Mouse (Mus musculus): ENCODE data around the gene Rbfox1. TPM values are rescaled to one million over a fixed set of nuclear protein-coding genes. Genes with fewer than 3 reads are reported as not detected.

Gene Rbfox1
- total RNA-seq, 2 experiments from 2014 or later: 54.9 to 55.6 TPM

DNA sequence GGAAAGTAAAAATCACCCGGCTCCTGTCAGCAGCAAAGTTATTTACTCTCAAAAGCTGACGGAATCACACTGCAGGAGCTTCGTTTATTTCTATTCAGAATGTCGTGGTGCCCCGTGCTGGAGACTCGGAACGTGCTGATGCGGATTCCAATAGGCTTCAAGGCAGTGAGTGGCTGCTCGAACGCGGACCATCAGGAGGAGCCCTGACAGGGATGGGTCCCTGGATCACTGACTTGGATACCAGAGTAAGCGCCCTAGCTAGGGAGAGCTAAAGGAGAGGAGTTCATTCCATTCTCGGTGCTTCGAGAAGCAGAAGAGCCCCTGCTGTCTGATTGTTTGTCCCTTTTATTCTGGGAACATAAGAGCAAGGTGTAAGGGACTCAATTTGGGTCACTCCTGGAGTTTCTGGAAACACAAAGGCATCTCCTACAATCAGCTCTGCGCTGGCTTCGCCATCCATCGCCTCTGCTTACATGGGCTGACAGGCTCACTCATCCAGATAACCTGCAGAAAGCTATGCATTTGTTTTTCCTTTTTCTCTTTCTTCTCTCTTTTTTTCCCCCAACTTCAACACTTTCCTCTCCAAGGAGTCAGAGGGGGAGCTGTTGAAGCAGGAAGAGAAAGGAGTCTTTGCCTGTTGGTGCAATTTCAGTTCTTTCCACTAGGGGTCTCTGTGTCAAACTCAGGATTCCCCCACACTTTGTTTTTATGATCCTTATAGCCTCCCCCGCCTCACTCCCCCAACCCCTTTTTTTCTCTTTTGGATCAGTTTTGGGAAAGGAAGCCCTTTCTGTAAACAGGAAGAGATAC, 1164.2 kb downstream of the Rbfox1 start:
- intact Hi-C loops (cut with DNase I): loop anchor here (2.0 to 5.0 kb wide), 2 partner anchors 93 to 227 kb away; no protein-coding TSS in a partner anchor
- DNase-seq: peak; percentile 38 to 43

DNA sequence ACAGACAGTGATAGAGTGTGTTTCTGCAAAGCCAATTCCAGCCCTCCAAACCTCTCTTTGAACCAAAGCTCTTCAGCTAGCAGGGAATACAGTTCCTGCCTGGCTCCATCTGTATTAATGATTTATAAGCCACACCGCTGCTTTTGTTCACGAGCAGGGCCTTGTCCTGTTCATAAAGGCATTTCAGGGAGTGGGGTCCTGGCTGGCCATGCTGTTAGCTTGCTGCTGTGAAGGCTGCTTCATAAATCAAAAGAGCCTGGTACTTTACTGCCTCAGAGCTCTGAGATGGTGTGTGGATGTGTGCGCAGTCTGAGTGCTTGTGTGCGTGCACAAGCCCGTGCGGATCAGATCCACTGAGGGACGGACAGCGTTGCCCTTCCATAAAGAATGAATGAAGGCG, 1165.8 kb downstream of the Rbfox1 start:
- intact Hi-C loops (cut with DNase I): loop anchor here (5.0 kb wide), 1 partner anchor 46 kb away; no protein-coding TSS in a partner anchor
- DNase-seq: no peak

DNA sequence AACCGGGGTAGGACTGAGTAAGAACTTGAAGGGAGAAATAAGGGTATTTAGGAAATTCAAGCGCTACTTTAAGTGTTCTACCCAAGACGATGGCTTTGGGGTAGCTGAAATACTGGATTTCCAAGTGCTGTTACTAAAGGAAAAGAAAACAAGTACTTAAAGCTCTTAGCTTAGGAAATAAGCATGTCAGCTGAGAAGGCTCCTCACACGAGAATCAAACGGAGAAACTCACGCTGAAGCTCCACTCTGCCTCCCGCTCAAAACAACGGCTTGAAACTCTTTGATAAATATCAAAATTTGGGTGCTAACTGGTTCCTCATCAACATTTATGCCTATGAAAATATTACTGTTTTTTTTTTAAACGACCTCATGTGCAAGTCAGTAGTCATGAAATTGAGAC, 1166.8 kb downstream of the Rbfox1 start:
- intact Hi-C loops (cut with DNase I): loop anchor here (5.0 kb wide), 1 partner anchor 45 kb away; no protein-coding TSS in a partner anchor
- no peak for DNase-seq

DNA sequence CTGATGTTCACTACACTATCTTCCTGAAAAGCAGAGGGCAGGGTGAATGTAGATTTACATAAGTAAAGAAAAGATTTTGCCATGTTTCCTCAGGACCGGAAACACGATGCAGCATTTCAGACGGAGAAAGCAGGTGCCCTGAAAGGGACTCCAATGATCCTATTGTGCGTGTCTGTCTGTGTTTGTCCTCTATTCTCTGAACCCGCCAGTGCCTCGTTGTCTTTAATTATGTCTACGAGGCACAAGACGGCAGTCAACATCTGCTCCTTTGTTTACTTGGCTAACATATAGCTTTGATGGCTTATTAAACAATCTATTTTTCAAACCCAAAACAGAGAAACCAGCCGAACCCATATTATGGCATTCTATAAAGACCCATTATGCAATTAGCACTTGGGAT, 1167.3 kb downstream of the Rbfox1 start:
- intact Hi-C loops (cut with DNase I): loop anchor here (5.0 kb wide), 1 partner anchor 45 kb away; no protein-coding TSS in a partner anchor
- DNase-seq: no peak

DNA sequence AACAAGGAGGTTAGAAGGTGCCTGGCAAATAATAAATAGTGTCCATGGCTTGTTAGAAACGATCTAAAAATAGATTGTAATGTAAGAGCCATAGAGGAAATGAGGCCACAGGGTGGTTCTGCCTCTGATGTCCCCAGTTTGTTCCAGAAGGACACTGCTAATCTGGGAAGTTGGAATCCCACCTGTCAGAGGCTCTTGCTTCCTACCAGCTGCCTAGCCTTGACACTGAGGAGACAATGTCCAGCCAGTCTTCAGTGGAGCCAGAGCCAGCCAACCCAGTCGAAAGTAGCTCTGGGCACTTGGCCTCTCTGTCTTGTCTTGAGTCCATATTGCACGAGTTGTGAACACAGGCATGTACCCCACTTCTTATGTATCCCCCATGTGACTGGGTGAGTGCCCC, 1172.6 kb downstream of the Rbfox1 start:
- intact Hi-C loops (cut with DNase I): no loop called here
- no peak for DNase-seq

DNA sequence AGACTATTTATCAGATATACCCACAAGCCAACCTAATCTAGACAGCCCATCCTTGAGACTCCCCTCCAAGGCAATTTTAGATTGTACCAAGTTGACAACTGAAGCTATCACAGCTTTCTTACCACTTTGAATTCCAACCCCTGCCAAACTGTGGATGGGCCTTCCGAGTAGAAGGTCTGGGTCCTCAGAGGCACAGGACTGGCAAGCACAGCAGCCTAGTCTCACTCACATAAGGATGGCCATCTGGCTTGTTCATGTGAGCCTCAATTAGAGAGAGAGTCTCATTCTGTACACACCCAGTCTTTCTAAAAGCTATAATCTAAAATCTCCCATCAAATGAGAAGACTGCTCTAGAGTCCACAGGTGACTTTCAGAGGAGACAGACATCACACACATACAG, 1173.4 kb downstream of the Rbfox1 start:
- no peak for DNase-seq
- intact Hi-C loops (cut with DNase I): no loop called here

DNA sequence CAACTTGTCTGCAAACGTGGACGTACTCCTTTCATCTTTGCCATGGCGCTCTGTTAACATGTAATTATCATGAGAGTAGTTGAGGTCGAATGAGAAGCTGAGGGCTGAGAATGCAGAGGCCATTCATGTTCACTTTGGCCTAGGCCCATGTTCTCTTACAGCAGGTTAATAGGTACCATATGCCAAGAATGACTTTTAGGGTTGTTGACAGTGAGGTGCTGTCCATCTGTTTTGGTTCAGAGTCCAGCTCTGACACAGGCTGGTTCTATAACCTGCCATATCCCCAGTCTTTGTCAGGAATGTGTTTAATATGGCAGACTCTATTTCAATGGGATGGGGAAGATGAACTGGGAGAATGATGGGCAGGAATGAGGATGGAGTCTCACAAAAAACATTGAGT, 1174.4 kb downstream of the Rbfox1 start:
- intact Hi-C loops (cut with DNase I): no loop called here
- DNase-seq: no peak

DNA sequence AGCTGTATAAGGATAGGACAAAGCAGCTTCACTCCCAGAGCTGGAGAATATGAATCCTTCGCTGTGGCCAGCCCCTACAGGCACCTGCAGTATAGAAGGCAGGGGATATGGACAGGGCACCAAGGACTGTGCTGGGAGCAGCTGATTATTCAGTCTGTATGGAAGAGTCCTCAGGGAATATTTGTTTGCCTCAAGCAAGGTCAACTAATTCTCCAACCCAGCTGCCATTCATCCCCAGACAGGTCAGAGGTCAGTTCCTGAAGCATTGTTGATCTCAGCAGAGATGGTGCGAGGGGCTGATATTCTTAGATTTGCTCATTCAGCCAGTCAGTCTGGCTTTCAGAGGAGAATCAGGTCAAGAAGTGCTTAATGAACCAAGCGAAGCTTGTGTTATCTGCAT, 1175.7 kb downstream of the Rbfox1 start:
- DNase-seq: no peak
- intact Hi-C loops (cut with DNase I): no loop called here

DNA sequence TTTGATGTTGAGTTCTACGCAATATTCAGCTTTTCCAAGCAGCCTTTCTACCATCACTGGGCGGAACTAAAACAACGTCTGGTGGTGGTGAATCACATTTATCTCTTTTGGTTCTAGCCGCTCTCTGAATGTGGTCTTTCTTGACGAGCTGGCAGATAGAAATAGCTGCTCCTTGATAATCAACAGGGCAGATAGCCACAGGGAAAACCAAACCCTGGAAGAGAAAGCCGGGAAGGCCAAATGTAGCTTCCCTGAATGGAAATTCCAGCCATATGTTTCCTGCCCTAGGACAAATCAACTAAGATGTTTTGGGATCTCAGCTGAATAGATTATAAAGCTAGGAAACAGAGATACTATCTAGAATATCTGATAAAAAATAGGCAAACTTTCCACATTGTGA, 1177.4 kb downstream of the Rbfox1 start:
- intact Hi-C loops (cut with DNase I): no loop called here
- no peak for DNase-seq

DNA sequence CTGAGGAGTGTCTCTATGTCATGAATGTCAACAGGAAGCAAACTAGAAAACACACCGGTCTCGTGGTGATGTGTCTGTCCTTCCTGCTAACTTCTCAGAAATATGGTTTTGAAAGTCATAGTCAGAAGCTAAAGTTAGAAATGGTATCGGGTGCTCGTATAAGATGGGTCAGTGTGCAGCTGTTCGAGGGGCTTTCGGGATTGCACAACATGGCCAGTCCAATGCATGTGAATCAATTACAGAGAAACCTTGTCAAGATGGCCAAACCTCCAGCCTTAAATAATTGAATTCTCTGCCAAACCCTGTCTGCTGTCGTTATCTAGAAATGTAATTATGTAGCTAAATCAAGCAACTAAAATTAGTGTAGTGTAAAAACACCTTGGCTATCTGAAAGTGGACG, 1182.0 kb downstream of the Rbfox1 start:
- intact Hi-C loops (cut with DNase I): no loop called here
- DNase-seq: no peak

DNA sequence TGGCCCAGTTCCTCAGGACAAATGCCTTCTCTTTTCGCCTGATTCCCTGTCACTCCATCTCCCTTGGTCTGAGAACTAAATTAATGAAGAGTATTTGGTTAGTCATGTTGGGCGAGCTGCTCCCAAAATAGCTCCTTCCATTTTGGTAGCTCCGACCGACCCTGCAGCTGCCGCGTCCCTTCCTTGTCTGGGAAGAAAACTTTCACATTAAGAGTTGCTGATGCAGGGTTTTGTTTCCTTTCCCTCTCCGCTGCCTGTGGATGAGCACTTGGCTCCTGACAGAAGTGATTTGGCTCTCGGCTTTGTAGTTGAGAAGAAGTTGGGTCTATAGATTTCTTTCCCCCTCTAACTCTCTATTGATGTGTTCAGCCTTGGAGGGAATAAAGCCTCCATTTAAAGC, 1184.4 kb downstream of the Rbfox1 start:
- intact Hi-C loops (cut with DNase I): no loop called here
- no peak for DNase-seq

DNA sequence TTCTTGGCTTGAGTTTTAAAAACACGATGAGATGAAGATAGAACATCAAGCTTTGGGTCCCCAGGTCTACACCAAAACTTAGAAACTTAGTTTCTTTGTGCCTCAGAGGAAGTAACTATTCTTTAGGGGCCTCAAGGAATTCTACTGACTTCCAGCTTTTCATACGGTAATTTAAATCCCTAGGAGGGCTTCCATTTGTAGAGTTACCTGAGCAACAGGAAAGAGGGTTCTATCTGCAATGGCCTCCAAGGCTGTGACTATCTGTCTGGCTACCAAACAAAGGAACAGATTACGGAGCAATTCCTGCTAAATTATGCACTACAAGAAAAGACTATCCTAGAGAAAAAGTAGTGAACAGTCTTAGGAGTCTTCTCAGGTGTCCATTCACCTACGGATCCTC, 1189.6 kb downstream of the Rbfox1 start:
- intact Hi-C loops (cut with DNase I): no loop called here
- DNase-seq: no peak

DNA sequence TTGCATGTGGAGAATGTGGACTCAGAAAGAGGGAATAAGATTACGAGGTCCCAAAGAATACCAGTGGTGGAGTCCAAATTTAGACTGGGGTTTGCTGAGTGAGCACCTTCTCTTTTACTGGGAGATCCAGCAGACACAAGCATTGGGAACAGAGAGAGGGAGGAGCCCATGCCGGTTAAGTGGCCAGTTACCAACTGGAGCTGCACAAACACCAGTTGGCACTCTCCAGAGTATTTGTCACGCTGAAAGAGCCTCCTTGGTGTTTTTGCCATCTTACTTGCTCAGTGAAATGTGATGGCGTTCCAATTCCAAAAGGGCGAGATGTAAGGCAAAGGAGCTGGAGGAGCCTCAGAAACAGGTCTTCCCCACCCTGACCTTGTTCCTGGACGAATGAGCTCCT, 1190.6 kb downstream of the Rbfox1 start:
- DNase-seq: no peak
- intact Hi-C loops (cut with DNase I): no loop called here

DNA sequence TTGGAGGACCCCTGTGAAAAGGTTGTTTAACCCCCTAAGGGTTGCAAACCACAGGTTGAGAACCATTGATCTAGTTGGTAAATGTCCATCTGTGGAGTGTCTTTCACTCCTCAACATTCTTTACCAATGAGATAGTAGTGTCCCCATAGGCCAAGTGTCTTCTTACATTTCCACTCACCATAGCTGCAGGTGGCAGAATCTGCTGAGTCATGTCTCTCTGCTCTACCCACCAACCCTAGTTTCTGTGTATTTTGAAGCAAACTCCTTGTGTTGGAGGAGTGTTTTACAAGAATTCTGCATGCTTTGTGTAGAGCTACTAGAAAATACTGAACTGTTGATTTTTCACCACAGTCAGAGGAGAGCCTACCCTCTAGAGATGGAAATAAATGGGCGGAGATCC, 1191.2 kb downstream of the Rbfox1 start:
- no peak for DNase-seq
- intact Hi-C loops (cut with DNase I): no loop called here

DNA sequence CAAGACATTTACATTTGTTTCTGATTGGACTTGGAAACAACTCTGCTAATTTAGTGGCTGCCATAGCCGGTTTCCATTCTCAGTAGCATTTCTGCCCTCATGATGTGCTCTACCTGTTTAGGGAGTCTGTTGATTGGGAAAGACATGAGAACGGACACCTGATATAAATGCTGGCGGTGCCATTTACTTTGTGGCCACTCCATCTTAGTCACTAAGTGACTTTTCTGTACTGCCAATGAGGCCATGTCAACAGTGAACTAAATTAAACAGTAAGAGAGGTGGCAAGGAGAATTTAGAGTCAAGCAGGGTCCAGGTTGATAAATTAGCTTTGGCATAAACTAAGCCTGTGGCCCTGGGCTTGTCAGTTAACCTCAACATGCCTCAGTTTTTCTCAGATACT, 1191.6 kb downstream of the Rbfox1 start:
- intact Hi-C loops (cut with DNase I): no loop called here
- DNase-seq: no peak

DNA sequence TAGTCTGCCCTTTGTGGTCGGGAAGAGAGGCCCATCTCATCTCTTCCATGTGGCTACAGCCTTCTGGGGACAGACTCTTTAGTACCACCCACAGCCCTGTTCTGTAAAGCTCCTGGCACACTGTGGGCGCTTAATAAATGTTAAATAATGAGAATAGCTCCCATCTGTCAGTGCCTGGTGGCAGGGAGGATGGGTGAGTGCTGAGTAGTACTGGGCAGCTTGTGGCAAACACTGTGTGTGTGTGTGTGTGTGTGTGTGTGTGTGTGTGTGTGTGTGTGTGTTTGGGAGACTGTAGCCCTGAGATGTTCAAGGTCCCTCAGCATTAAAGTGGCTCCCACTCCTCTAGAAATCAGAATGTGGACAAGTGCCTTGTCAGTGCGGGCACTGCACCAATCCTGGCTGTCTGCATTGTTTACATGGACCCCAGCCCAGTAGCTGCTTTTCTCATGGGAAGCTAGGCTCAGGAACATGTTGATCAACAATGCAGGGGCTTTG, 1196.0 kb downstream of the Rbfox1 start:
- intact Hi-C loops (cut with DNase I): no loop called here
- no peak for DNase-seq

DNA sequence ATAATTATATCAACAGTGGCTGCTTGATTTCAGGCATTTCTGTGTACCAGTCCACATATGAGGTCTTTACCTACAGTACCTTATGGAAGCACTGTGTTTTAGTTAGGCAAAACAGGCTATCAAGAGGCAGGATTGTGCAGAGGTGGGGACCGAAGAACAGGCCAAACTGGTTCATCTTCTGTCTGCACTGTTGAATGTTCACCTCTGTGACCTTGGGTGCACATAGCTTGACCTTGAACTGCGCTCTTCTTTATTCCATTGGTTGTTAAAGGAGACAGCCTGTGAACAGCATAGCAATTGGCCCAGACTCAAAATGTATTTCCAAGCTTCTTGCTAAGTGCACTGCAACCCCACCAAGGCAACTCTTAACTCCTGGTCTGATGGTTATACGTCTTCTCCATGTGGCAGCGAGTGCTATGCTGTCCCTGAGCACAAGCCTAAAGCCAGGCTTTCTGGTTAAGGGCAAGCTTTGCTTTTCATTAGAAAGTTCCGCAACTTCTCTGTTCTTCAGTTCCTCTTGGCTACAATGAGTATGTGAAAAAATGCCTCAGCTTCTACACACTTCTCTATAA, 1196.6 kb downstream of the Rbfox1 start:
- intact Hi-C loops (cut with DNase I): no loop called here
- no peak for DNase-seq

DNA sequence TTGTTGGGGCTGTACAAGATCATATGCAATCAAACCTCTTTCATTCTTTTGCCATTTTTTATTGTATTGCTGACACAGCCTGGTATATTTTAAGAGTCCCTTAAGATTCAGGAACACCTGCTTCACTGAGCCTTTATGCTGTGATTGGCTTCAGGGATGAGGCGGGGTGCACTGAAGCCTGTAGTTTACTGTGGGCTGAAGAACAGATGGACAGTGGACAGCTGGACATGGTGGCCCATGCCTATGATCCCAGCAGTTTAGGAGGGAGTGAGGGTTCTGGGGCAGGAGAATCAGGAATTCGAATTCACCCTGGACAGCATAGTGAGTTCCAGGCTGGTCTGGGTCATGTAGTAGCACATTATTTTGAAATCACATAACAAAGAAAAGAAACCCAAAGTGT, 1198.8 kb downstream of the Rbfox1 start:
- DNase-seq: no peak
- intact Hi-C loops (cut with DNase I): no loop called here

DNA sequence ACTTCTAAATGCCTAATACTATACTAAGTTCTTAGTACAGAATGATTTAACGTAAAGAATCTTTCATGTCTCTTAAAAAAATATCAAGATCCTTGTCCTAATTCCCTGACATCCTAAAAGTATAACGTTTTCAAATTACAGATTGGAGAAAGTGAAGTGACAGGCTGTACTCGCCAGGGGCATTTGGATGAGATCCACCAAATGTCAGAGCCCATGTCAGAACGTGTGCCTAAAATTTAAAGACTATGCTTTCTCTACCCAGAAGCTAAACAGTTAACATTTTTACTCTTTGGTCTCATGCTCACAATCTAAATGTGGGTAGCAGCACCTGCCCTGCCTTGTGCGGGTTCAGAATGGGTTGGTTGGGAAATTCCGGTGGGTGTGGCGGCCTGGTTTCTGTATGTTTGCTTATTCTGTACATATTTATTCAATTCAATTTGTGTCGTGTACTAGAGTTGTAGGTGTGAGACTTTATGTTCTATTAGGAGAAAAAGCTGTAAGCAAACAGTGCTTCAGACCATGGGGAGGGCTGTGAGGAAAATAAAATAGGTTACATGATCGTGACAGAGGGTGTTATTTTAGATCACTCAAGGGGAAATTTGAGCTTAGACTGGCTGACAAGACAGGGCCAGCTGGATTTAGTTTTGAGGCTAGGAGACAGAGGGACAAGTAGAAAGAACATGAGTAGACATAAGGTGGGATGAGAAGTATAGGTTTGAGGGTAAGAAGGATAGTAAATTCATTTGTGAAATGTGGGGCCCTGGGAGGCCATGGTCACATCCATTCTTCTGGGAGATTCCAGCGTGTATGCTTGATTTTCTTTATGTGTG, 1203.7 kb downstream of the Rbfox1 start:
- intact Hi-C loops (cut with DNase I): no loop called here
- DNase-seq: no peak

DNA sequence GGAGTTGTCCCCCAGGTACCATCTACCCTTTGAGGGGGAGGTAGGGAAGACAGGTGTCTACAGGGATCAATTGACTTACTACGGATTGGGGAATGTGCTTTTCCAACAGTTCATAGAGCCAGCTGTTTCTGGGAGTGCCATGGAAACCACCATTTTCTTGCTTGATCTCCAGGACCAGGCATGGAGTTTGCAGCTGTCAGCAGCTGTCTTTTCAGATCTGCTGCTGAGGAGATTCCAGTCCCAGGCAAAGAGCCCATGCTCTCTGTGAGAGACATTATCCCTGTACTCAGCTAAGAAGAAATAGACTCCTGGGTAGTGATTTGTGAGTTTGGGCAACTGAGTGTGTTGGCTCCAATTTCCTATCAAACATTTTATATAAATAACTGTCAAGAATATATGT, 1204.3 kb downstream of the Rbfox1 start:
- intact Hi-C loops (cut with DNase I): no loop called here
- no peak for DNase-seq

DNA sequence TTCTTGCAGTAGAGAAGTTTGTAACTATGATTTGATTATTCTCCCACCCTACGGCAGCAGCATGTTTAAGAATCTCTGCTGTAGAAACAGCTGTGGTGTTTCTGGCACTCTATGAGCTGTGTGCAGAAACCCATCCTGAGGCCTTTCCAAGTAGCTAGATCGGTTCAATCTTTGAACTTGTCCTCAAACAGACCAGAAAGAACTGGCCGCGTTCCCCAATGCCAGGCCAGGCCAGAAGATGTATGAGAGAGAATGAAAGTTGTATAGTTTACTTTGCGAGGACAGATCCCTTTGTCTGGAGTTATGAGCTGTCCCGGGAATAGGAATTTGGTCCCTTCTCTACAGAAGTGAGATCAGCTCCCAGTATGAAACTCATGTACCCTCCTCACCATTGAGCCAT, 1205.0 kb downstream of the Rbfox1 start:
- no peak for DNase-seq
- intact Hi-C loops (cut with DNase I): no loop called here
